Mouse (Mus musculus): ENCODE measurements at regions not wholly inside any gene's neighbourhood (a gene's known extent, or its start where the extent isn't known, plus 50 kb on each side); places are given as distances from the start of the nearest gene placed in this dataset.

- peak in 1 of 2 experiments; percentile 51 for DNase-seq
Measured at GRCm38 (mm10) chr12:16013354-16013753, 196.6 kb upstream of the Trib2 start.

- no peak for DNase-seq
Measured at GRCm38 (mm10) chr12:16012081-16012480, 195.4 kb upstream of the Trib2 start.

DNA sequence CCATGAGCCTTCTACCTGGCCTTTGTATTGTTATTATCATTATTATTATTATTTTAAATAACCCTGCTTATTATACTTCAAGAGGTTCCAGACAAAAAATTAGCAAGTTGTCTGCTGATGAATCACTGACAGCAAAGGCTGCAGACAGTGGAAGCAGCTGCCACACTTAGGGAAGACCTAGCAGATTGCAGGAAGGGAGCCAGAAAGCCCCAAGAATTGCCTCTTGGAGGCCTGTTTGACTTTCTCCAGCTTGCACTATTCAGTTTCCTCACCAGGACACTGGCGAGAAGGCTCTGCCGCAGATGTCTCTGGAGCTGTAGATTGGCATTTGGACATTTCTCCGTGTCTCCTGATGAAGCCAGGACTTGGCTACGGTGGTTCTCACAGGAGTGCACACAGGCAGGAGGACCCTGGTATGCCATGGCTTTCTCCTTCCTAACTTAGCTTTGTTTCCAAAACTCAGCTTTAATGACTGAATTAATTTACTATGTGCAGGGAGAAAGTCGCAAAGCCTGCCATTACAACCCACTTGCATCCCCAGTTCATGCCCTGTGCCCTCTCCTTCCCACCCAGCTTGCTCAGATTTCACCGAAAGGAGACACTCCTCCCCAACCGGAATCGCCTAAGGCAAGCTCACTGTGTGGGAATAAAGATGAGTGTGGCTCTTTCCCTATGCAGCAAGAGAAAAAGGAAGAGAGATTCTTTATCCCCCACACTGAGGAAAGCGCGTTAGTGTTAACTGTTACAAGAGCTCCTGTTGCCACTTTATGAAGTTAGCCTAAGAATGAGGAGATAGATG is 193.3 kb upstream of the Trib2 start:
- no peak for DNase-seq

GRCm38 (mm10) chr12:16008763-16009515 is 192.2 kb upstream of the Trib2 start:
- peak; percentile 40 to 50 for DNase-seq

- peak; percentile 48 to 50 for DNase-seq
Measured at GRCm38 (mm10) chr12:16008261-16008660, 191.5 kb upstream of the Trib2 start.

GRCm38 (mm10) chr12:16006688-16007087 is 190.0 kb upstream of the Trib2 start:
- DNase-seq = no peak

DNA sequence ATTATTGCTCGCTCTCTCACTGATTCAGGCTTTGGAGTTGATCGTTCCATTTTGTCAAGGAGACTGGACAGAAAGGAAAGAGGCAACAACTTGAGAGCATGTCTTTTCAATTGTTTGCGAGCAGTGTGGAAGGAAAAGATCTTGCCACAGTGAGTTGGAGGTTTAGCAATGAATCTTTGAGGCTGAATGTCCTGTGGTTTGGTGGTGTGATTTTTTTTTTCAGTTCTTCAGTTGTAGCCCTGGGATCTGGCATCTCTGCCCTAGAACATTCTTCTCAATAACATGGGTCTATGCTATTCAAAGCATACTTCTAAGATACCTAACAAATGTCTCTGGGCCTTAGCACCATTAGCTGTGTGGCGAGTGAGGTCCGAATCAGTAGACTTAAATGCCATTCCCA is 189.6 kb upstream of the Trib2 start:
- DNase-seq = no peak

DNA sequence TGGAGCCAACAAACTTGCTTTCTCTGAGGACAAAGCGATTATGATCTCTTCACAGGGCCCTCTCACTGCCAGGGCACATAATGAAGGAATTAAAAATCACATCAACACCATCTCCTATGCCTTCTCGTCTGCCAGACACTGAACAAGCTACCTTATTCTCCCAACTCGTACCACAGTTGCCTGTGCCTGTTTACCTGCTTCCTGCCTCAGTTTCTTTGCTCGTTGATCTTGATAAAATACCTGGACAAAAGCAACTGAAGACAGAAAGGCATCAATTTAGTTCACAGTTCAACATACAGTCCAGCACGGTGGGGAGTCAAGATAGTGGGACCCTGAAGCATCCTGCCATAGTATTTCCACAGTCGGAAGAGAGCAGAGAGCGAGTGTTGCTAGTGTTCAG is 185.1 kb upstream of the Trib2 start:
- DNase-seq = no peak

- no peak for DNase-seq
Measured at GRCm38 (mm10) chr12:16001225-16001624, 184.5 kb upstream of the Trib2 start.

DNA sequence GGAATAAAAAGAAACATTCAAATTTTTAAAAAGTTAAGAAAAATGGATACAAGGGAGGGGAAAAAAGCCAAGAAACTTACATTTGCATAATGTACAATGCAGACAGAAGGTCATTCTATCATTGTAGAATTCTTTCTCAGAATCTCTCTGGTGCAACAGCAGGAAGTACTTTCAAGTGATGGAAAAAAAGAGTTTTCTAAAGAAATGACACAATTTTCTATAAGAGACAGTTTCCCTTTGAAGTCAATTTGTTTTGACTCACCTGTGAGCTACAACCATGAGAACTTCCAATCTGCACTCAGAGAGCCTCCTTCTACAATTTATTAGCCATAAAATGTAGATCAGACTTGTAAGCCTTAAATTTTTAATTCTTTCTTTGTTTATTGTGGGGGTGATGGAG is 181.6 kb upstream of the Trib2 start:
- no peak for DNase-seq

- DNase-seq = no peak
Measured at GRCm38 (mm10) chr12:15993866-15994265, 177.1 kb upstream of the Trib2 start.

DNA sequence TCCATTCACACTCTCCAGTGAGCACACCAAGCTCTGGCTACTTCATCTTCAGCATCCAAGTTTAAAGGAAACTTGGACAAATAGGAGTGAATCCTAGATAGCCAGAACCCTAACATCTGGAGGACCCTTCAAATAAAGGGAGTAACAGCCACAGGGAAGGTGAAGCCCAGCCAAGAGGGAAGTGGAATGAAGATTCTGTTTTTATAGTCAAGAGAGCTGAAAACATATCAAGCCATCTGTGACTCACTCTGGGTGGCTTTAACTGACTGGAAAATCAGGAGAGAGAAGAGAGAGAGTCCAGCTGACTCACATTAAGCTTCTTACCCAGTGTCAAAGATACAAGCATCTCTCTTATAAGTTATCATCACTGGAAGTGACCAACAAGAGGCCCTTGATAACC is 169.6 kb upstream of the Trib2 start:
- DNase-seq = no peak

GRCm38 (mm10) chr12:15985649-15986048 is 168.9 kb upstream of the Trib2 start:
- DNase-seq = no peak

GRCm38 (mm10) chr12:15983591-15984300 is 167.0 kb upstream of the Trib2 start:
- DNase-seq = no peak

DNA sequence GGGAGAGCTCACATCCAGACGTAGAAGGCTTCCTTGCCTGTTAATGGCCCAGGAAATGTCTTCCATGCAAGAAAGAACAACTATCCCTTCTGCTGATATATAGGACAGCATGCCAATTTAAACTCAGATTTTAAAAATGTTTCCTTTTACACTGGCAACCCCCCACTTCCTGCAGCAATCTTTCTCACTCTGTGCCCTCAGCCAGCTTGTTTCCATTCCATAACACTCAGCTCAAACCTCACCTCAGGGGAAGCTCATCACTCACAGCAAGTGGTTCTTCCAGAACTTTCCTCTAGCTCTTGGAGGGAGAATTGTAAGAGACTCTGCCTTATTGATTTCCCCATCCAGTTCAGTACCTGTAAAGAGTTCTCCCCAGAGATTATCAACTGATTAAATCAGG is 165.0 kb upstream of the Trib2 start:
- peak; percentile 32 to 44 for DNase-seq

- DNase-seq = no peak
Measured at GRCm38 (mm10) chr12:15979233-15979632, 162.5 kb upstream of the Trib2 start.

- no peak for DNase-seq
Measured at GRCm38 (mm10) chr12:15971786-15972185, 155.1 kb upstream of the Trib2 start.

DNA sequence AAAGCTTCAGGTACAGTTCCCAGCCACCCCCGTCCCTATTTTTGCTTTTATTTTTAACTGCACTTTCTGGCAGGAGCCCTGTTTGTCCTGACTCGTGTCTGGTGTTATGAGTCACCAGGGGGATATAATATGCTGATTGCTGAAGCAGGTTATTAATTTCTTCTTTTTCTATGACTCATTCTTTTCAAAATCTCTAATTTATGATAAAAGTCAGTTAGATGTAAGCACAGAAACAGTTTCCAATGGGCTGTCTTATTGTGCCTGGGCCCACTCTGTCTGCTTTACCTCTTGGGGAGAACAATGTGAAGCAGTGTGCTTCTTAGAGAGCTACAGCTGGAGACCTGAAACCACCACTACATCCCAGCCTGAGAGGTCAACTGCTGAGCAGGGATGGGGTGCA is 153.5 kb upstream of the Trib2 start:
- no peak for DNase-seq

DNA sequence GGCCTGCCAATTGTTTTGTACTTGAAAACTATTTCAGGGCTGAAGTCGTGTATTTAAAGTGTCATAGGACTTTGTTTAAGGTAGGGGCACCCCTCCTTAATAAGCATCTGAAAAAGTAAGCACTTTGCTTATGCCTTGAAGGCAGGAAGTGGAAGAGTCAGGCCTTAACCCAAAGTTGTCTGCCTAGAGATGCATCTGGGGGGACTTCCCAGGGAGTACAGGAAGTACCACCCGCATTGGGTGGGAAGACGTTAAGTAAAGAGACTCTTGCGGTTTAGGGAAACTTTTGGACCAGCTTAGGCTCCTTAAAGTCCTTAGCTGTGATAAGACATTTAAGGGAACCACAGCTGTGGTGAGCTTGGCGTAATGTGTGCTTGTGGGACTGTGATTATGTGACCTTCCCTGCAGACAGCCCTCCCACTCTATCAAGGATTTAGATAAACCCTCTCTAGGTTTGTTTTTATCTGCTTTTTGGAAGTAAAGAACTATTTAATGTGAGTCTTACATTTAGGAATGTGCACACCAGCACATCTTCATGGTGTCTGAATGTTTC is 150.9 kb upstream of the Trib2 start:
- DNase-seq = peak; percentile 22 to 37

DNA sequence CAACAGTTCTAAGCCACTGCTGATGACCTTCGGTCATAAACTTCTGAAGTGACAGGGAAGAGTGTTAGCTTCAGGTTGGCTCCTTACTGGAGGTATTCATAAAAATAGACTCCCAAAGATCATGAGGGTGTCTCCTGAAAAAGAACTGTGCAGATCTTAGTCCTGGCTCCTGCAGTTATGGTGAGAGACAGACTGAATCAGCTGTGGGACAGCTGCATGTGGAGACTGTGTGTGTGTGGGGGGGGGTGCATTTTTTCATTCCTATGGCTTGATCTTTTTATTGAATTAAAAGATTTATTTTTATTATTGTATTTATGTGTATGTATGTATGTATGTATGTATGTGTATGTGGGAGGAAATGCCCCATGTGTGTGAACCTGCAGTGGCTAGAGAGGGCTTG is 149.9 kb upstream of the Trib2 start:
- no peak for DNase-seq

- DNase-seq = no peak
Measured at GRCm38 (mm10) chr12:15965921-15966320, 149.2 kb upstream of the Trib2 start.

DNA sequence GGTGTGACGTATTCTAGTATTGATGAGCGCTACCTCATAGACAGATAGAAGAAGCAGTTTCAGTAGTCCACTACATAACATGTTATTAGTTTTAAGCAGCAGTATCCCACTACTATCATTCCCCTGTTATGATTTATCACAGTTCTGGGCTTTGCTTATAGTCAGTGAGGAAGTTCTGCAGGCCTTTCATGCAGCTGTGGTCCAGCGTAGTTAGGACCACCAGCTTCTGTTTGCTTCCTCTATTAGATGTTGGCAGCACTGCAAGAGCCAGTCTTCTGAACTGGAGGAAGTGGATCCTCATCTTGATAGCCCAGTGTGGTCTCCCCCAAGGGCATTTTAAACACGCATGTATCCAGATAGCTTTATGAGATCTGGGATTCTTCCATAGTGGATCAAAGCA is 147.4 kb upstream of the Trib2 start:
- DNase-seq = no peak

GRCm38 (mm10) chr12:15961834-15962233 is 145.1 kb upstream of the Trib2 start:
- no peak for DNase-seq
